Mouse (Mus musculus) kidney, embryonic 14.5 days (tissue): ENCODE results near the gene Scn3a. TPM values are rescaled to one million over a fixed set of nuclear protein-coding genes. Genes with fewer than 3 reads are reported as not detected.
A peak's percentile ranks its signal among the peaks of the same experiment; 100 is the strongest.

Experiments
- ATAC-seq: fragments of 200-750 bp; cut with Nextera tagmentation; 2 replicates; pipeline ENCODE4 v1.8.0; 2017; ENCODE audit warnings: moderate number of reproducible peaks, mild to moderate bottlenecking, moderate TSS enrichment, moderate library complexity; ENCODE audit not compliant: low FRiP score, low TSS enrichment
- H3K27ac ChIP-seq: fragments of 300-500 bp; sonication (generic); 2 replicates; pipeline ENCODE4 v1.5.1; 2014; ENCODE audit warnings: low read depth, mild to moderate bottlenecking, low read length, moderate library complexity, mixed read lengths
- H3K27me3 ChIP-seq: fragments of 300-500 bp; sonication (generic); 2 replicates; pipeline ENCODE4 v1.6.1; 2014; ENCODE audit warnings: mild to moderate bottlenecking, low read length; ENCODE audit not compliant: control insufficient read depth, insufficient read depth
- H3K36me3 ChIP-seq: fragments of 300-500 bp; sonication (generic); 2 replicates; pipeline ENCODE4 v1.6.1; 2014; ENCODE audit warnings: low read length, mixed read lengths; ENCODE audit not compliant: control insufficient read depth, insufficient read depth
- H3K4me1 ChIP-seq: fragments of 300-500 bp; sonication (generic); 2 replicates; pipeline ENCODE4 v1.6.1; 2014; ENCODE audit warnings: low read length, mixed read lengths; ENCODE audit not compliant: control insufficient read depth, insufficient read depth
- H3K4me2 ChIP-seq: fragments of 300-500 bp; sonication (generic); replicated peaks from 2 replicates; pipeline ENCODE4 v1.6.1; 2014; ENCODE audit warnings: low read depth, mild to moderate bottlenecking, low read length
- H3K4me3 ChIP-seq: fragments of 300-500 bp; sonication (generic); 2 replicates; pipeline ENCODE4 v1.5.1; 2014; ENCODE audit warnings: mild to moderate bottlenecking, low read length
- H3K9ac ChIP-seq: fragments of 300-500 bp; sonication (generic); 2 replicates; pipeline ENCODE4 v1.6.1; 2014; ENCODE audit warnings: low read depth, mild to moderate bottlenecking, low read length, moderate library complexity
- H3K9me3 ChIP-seq: fragments of 300-500 bp; sonication (generic); 2 replicates; pipeline ENCODE4 v1.6.1; 2016; ENCODE audit warnings: low read length; ENCODE audit not compliant: control insufficient read depth
- WGBS: fragments of 180-500 bp; shearing (Covaris S2); extraction: QIAGEN DNeasy Blood & Tissue Kit; methylation state at CpG from one replicate; pipeline ENCODE4 v1.1.7; 2014; 5-methylcytosine and 5-hydroxymethylcytosine counted together
- polyA plus RNA-seq: library from polyadenylated mRNA; unstranded; fragments of >200 nt; fragmentation: Nextera tagmentation; extraction: Ambion mirVana; gene quantifications from 2 replicates; pipeline ENCODE4 v1.2.1, GENCODE M21; 2014

Scn3a gene
- 0.17 and 0.22 TPM in 2 replicates for polyA plus RNA-seq

DNA sequence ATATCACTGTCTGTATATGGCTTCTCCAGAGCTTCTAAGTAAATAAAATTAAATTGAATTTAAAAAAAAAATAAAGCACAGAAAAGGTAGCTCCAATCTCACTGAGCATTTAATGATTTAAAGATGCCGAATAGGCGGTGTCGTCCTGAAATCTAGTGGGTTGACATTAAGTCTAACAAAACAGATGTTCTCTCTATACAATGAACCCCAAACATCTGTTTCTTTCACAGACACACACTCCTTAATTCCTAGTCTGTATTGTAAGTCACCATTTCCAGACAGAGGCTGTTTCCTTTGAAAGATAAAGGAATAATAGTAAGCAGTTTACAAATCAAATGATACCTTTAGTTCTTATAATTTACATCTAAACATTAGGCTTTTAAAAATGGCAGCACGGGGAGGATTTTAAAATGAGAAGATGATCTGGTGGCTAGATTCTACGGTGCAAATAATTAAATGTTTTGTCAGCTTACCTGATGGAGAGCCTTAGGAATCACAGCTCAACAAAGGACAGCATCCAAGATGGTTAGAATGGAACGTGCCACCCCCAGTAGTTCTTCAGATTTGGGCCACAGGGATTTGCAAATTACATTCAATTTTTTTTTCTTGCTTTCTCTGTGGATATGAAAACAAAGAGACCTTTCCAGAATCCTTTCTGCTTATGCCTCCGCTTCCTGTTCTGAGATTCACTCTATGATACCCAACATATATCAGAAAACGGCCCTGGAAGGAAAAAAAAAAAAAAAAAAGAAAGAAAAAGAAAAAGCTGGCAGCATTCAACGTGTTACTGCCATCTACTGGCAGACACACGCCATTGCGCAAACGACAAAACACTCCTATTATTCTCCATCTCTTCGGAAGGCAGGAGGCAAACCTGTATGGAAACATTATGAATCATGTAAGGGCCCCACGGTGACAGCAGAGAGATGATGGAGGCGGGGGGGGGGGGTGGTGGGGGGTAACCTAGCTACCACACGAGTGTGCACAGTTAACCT is at the start of gene Scn3a:
Gene Scn3a (minus strand): TSS at position 835 of the 995 bp plus-strand sequence.
- H3K4me3 ChIP-seq: no peak within 1 kb of the TSS
- no peak within 1 kb of the TSS for H3K4me2 ChIP-seq
- H3K9ac ChIP-seq: no peak within 1 kb of the TSS
- H3K4me1 ChIP-seq: no peaks in the 10 kb centered on the region
- H3K9me3 ChIP-seq: no peaks in the 10 kb centered on the region
- H3K36me3 ChIP-seq: no peaks in the 10 kb centered on the region
- no peaks in the 10 kb centered on the region for H3K27me3 ChIP-seq
- 27% methylated on average over 16 of the region's 16 CpGs for WGBS
- peak; percentile 77 for ATAC-seq
- no peak within 1 kb of the TSS for H3K27ac ChIP-seq

DNA sequence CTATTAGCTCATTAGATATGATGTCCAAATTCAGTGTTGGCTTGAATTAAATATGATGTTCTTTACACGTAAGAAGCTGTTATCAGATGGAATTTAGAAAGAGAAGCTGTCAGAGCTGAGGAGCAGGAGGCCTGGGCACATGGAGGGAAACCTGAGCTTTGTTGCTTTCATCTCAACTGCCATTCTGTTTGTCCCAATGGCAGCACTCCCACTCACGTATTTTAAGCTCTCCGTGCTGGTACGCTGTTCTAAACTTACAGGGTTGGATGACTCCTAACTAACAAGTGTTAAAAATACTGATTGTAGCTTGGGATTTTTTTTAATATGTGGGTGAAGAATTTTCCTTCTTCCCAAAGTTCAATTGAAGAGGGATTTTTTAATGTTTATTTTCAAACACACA is 44.5 kb upstream of the Scn3a start:
- Histone ChIP-seq H3K4me3 (no peak overlapping the region), H3K9me3 (no peaks in the 10 kb centered on the region), H3K4me1 (no peaks in the 10 kb centered on the region), H3K27me3 (no peaks in the 10 kb centered on the region), H3K4me2 (no peak overlapping the region), H3K27ac (no peak overlapping the region), H3K9ac (no peak overlapping the region), H3K36me3 (no peaks in the 10 kb centered on the region)
- no peak for ATAC-seq
- WGBS: 63% methylated on average over 4 of the region's 4 CpGs

DNA sequence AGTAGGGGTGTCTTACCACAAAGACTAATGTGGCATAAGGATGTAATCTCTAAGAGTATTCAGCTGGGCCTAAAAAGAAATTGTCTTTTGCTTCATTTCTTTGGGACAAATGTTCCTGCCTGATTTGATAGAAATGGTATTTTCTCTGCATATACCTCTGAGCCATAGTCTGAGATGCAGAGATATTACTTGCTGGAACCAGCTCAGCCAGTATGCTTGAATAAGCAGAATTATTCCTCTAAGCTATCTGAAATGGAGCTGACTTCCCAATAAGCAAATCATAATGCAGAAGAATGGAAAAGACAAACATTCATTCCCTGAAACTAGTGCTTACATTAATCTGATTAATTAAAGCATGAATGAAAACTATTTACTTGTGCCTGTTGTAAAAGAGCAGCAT is 40.4 kb upstream of the Scn3a start:
- H3K4me3 ChIP-seq: no peak overlapping the region
- no peaks in the 10 kb centered on the region for H3K27me3 ChIP-seq
- ATAC-seq: no peak
- no peak overlapping the region for H3K9ac ChIP-seq
- no peaks in the 10 kb centered on the region for H3K36me3 ChIP-seq
- no peak overlapping the region for H3K27ac ChIP-seq
- H3K9me3 ChIP-seq: no peaks in the 10 kb centered on the region
- H3K4me1 ChIP-seq: no peaks in the 10 kb centered on the region
- no peak overlapping the region for H3K4me2 ChIP-seq

DNA sequence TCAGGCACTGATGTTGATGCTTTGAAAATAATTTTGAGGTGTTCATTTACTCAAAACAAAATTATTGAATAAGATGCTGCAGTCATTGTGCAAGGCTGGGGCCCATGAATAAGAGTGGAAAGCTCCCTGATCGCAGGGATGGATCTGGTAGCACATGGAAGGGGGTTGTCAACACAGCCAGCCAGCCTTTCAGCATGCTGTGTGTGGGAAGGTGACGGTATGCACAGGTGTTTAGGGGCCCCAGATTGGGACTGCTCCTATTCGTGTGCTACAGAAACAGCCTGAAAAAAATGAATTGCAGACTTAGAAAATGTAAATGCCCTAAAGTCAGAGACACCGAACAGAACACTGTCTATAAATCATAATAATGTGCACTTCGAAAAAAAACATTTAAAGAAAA is 20.3 kb upstream of the Scn3a start:
- Histone ChIP-seq H3K9me3 (no peaks in the 10 kb centered on the region), H3K9ac (no peak overlapping the region), H3K4me3 (no peak overlapping the region), H3K27ac (no peak overlapping the region), H3K4me1 (no peaks in the 10 kb centered on the region), H3K36me3 (no peaks in the 10 kb centered on the region), H3K27me3 (no peaks in the 10 kb centered on the region), H3K4me2 (no peak overlapping the region)
- no peak for ATAC-seq
- WGBS: 69% methylated on average over 5 of the region's 5 CpGs

DNA sequence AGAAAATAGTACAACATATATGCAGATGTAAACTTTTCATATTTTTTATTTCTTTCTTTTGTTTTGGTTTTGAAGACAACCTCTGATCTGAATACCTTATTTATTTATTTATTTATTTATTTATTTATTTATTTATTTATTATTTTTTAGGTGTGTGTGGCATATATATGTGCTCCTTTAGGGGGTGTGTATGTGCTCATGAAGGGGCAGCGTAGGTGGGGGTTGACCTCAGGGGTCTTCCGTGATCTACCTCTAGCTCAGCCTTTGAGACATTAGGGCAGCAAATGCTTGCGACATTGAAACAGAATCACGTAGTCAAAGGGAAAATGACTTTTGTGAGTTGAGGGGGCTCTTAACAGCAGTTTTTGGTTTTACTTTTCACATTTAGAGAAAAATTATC is 498 bp upstream of the Scn3a start:
- no peak overlapping the region for H3K4me3 ChIP-seq
- no peaks in the 10 kb centered on the region for H3K4me1 ChIP-seq
- no peaks in the 10 kb centered on the region for H3K9me3 ChIP-seq
- 92% methylated on average over 4 of the region's 4 CpGs for WGBS
- no peak overlapping the region for H3K9ac ChIP-seq
- no peaks in the 10 kb centered on the region for H3K36me3 ChIP-seq
- ATAC-seq: no peak
- H3K27me3 ChIP-seq: no peaks in the 10 kb centered on the region
- H3K4me2 ChIP-seq: no peak overlapping the region
- H3K27ac ChIP-seq: no peak overlapping the region

DNA sequence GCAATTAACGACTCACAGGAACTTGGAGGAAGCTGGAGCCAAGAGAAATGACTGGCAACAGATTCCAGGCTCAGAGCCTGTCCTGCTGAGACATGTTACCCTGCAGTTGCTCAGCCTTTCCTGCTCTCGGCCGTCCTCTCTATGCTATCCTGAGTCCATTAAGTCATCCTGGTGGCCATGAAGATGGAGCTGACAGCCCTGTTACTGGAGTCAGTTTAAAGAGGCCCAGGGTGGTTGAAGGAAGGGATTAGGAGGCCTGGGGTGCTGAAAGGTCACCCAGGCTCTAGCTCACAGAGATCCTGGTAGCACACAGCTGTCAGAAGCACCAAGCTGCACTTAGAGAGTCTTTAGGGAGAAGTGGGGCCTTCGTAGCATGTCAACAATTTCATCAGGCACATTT is 3.5 kb downstream of the Scn3a start:
- no peak overlapping the region for H3K4me3 ChIP-seq
- no peaks in the 10 kb centered on the region for H3K9me3 ChIP-seq
- H3K27me3 ChIP-seq: no peaks in the 10 kb centered on the region
- no peak overlapping the region for H3K9ac ChIP-seq
- H3K4me2 ChIP-seq: no peak overlapping the region
- H3K4me1 ChIP-seq: no peaks in the 10 kb centered on the region
- 28% methylated on average over 4 of the region's 4 CpGs for WGBS
- H3K36me3 ChIP-seq: no peaks in the 10 kb centered on the region
- no peak overlapping the region for H3K27ac ChIP-seq
- ATAC-seq: no peak

DNA sequence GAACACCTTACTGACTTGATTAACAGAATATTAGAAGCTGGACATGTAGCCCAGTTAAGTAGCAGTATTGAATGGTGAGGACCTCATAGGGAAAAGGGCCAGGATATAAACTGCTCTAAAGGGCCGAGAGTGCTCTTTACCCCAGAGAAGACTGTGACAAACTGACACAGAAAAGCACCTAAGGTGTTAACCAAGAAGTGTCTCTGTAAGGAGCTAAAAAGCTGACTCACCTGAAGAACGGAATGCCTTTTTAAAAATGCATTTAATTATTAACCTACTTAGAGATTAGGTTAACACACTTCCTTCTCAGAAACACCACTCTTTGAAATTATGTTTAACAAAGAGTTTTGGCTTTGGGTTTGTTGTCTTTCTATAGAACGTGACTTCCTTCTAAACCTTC is 9.7 kb downstream of the Scn3a start:
- no peak overlapping the region for H3K9ac ChIP-seq
- H3K4me3 ChIP-seq: no peak overlapping the region
- H3K4me2 ChIP-seq: no peak overlapping the region
- H3K9me3 ChIP-seq: no peaks in the 10 kb centered on the region
- no peak overlapping the region for H3K27ac ChIP-seq
- H3K27me3 ChIP-seq: no peaks in the 10 kb centered on the region
- H3K36me3 ChIP-seq: no peaks in the 10 kb centered on the region
- no peak for ATAC-seq
- 64% methylated on average over 3 of the region's 3 CpGs for WGBS
- H3K4me1 ChIP-seq: no peaks in the 10 kb centered on the region

DNA sequence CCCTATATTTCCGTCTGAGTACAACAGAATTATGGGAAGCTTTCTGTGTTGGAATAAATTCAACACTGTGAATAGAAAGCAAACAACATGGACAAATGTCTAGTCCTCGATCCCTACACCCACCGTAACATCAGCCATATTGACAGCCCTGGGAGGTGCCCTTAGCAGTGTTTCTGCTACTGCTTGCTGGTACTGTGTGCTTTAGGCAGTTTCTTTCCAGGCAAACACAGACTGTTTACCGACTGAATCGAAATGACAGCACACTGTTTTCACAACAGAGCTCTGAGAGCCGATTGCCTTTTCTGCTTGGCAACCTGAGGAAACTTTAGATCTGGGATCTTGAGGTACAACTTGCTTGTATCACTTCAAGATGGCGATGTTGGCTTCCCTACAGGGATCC is 12.8 kb downstream of the Scn3a start:
- H3K36me3 ChIP-seq: no peaks in the 10 kb centered on the region
- H3K9me3 ChIP-seq: no peaks in the 10 kb centered on the region
- ATAC-seq: no peak
- H3K9ac ChIP-seq: no peak overlapping the region
- H3K4me3 ChIP-seq: no peak overlapping the region
- H3K4me1 ChIP-seq: no peaks in the 10 kb centered on the region
- no peaks in the 10 kb centered on the region for H3K27me3 ChIP-seq
- no peak overlapping the region for H3K27ac ChIP-seq
- H3K4me2 ChIP-seq: no peak overlapping the region
- WGBS: 76% methylated on average over 7 of the region's 7 CpGs

DNA sequence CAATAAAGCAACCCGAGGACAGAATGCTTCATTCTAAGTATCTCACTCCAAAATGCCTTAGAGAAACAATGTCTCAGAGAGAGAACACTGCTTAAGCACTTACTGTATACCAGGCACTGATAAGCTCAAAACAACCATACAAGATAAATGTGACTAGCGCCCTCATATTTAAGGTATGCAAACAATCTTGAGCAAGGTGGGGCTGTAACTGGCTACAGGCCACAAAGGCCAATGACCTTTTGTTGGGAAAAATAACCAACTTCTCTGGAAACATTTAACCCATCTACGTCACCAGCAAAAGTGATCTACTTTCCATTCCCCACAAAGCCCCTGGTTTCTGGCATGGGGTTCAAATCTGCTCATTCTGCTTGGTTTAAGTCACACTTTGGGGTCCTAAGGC is 14.0 kb downstream of the Scn3a start:
- no peaks in the 10 kb centered on the region for H3K9me3 ChIP-seq
- ATAC-seq: no peak
- H3K27me3 ChIP-seq: no peaks in the 10 kb centered on the region
- H3K4me1 ChIP-seq: no peaks in the 10 kb centered on the region
- no peak overlapping the region for H3K27ac ChIP-seq
- no peaks in the 10 kb centered on the region for H3K36me3 ChIP-seq
- no peak overlapping the region for H3K9ac ChIP-seq
- WGBS: 90% methylated on average over 3 of the region's 3 CpGs
- no peak overlapping the region for H3K4me3 ChIP-seq
- H3K4me2 ChIP-seq: no peak overlapping the region
